Mouse (Mus musculus) left cerebral cortex, postnatal 4 days (tissue): ENCODE data around the gene OR5BS1P. TPM values are rescaled to one million over a fixed set of nuclear protein-coding genes. Genes with fewer than 3 reads are reported as not detected.
"Not testable (repeated sequence)": the region's sequence is repeated elsewhere in the genome, so short reads cannot be mapped to it uniquely, and the experiment has no call there.

Experiments
- DNase-seq: peaks from one replicate; pipeline ENCODE4 v3.0.0-alpha.2; 2022
- intact Hi-C: fragments of 180-260 bp; cut with DNase I; formaldehyde crosslinking; loops from one replicate; pipeline ENCODE4 v1.15.1; 2025
- total RNA-seq, 2 experiments: library from RNA; stranded (reverse); gene quantifications; 2 replicates each; pipeline ENCODE4 v1.2.3; 2021

OR5BS1P gene
- total RNA-seq, 2 experiments from 2014 or later: not detected

- intact Hi-C loops: no loop called here
- DNase-seq: peak; percentile 67
Observed at GRCm38 (mm10) chr15:98504514-98504913, 34.8 kb downstream of the OR5BS1P start.

- intact Hi-C loops: no loop called here
- no peak for DNase-seq
Observed at GRCm38 (mm10) chr15:98506253-98506957, 36.7 kb downstream of the OR5BS1P start.

DNA sequence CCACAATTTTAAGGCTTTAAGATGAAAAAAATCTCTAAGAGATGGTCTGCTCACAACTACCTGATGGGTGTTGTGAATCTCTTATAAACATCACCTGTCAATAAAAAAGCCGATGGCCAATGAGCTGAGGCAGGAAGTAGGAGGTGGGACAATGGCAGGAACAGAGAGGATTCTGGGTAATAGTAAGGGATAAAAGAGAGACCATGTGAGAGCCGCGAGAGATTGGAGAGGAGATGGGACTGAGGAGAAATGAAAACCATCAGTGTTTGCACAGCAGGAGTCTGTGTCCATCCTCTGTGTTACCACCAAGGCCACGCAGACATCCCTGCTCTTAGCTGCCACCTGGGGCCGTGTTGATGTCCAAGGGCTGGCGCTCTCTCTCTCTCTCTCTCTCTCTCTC lies 37.6 kb downstream of the OR5BS1P start:
- DNase-seq: no peak

GRCm38 (mm10) chr15:98509387-98509786 lies 39.7 kb downstream of the OR5BS1P start:
- intact Hi-C loops: no loop called here
- DNase-seq: no peak

More for the DNA sequence above, 37.6 kb downstream of the OR5BS1P start:
- intact Hi-C loops: no loop called here

DNA sequence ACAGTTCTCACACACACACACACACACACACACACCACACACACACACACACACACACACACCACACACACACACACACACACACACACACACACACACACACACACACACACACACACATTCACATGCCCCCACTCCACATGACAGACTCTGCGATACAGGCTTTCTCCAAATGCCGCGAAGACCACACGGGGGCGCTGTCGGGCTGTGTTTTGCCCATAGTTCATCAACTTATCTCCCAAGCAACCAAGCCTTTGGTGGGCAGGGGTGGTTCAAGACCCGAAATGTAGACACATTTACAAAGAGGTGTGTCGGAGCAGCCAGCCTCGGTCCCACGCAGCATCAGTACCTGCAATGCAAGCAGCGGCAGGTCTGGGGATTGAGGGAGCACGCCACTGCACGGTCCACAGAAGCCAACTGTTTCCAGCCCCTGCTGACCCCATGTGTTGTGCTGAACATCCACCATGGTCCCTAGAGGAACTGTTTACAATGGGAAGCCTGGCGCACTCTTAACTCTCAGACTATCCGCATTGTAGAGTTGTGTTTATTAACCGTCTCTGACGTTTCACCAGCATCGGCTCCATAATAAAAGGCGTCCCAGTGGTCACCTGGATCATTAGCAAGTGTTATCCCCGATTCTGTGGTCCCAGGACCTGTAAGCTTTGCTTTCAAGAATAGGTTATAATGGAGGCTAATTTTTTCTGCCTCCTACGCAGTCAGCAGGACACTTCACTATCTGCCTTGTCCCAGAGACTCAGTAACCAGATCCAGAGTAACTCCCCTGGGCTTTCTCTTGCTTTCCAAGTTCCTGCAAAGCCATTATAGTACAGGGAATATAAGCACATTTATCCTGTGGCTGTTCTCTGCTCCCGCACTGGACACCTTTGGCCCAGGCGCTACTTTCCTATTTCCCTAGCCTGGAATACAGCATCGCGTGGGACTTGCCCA lies 41.0 kb downstream of the OR5BS1P start:
- intact Hi-C loops: loop anchor here (10.0 kb wide), 1 partner anchor 346 kb away; the partner anchor contains the start of genes Asb8 and Ccdc184
- peak; percentile 77 for DNase-seq

DNA sequence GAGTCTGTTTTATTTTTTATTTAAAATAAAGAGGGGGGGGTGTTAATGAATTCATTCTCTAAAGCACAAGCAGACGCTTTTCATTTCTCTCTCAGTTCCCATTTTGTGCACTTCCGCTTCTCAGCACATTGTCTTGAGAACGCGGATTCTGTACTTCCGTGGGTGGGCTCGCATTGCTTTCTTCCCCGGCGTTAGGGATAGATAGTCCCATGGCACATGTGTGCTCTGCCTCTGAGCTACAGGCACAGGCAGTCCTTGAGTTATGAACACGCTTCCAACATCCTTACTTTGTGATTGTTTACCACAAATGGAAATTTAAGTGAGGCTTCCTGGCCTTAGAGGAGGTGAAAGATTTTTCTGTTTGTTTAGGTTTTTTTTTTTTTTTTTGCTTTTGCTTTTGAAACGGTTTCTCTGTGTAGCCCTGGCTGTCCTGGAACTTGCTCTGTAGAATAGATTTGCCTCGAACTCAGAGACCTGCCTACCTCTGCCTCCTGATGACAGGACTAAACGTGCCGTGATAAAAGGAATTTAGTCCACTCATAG lies 41.8 kb downstream of the OR5BS1P start:
- intact Hi-C loops: loop anchor here (10.0 kb wide), 1 partner anchor 347 kb away; the partner anchor contains the start of genes Asb8 and Ccdc184
- DNase-seq: no peak

GRCm38 (mm10) chr15:98512232-98512631 lies 42.5 kb downstream of the OR5BS1P start:
- no peak for DNase-seq
- intact Hi-C loops: loop anchor here (10.0 kb wide), 1 partner anchor 347 kb away; the partner anchor contains the start of genes Asb8 and Ccdc184

DNA sequence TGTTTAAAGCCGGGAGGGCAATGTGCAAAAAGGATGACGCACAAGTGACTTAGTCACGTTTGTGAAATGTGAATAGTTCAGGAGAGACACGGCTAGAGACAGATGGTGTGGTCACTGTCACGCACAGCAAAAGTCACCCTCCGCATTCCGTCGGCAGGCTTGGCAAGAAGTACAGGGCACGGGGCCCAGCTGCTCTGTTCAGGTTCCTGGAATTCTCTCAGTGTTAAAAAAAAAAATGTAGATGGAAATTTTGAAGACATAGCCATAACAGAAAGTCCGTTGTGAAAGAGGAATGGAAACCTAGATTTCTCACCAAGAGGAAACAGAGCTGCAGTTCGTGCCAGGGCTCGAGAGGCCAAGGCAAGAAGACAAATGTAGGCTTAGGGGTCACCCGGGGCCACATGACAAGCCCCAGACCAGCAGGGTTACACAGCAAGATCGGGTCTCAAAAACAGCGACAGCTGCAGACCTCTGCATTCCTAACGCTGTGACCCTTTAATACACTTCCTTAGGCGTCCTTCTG lies 43.2 kb downstream of the OR5BS1P start:
- DNase-seq: peak; percentile 36
- intact Hi-C loops: loop anchor here (10.0 kb wide), 1 partner anchor 348 kb away; the partner anchor contains the start of genes Asb8 and Ccdc184

GRCm38 (mm10) chr15:98513676-98514075 lies 44.0 kb downstream of the OR5BS1P start:
- DNase-seq: not testable (repeated sequence)
- intact Hi-C loops: loop anchor here (10.0 kb wide), 1 partner anchor 349 kb away; the partner anchor contains the start of genes Asb8 and Ccdc184

DNA sequence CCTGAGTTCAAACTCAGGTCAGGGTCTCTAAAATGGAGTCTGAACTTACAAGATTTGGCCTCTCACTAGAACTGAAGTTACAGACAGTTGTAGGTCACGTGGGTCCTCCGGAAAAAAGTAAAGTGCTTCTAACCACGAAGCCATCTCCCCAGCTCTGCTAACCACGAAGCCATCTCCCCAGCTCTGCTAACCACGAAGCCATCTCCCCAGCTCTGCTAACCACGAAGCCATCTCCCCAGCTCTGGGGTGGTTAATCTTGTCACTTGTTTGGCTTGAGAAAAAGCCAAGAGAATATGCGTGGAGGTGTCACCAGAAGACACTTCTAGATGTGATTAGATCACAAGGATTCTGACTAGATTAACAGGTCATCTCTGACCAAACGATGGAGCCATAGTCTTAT lies 44.5 kb downstream of the OR5BS1P start:
- no peak for DNase-seq
- intact Hi-C loops: loop anchor here (10.0 kb wide), 1 partner anchor 349 kb away; the partner anchor contains the start of genes Asb8 and Ccdc184

- DNase-seq: not testable (repeated sequence)
- intact Hi-C loops: loop anchor here (10.0 kb wide), 1 partner anchor 350 kb away; the partner anchor contains the start of genes Asb8 and Ccdc184
Observed at GRCm38 (mm10) chr15:98514845-98515244, 45.1 kb downstream of the OR5BS1P start.

- peak; percentile 54 for DNase-seq
- intact Hi-C loops: loop anchor here (10.0 kb wide), 1 partner anchor 353 kb away; the partner anchor contains the start of genes Asb8 and Ccdc184
Observed at GRCm38 (mm10) chr15:98517380-98518355, 48.0 kb downstream of the OR5BS1P start.

DNA sequence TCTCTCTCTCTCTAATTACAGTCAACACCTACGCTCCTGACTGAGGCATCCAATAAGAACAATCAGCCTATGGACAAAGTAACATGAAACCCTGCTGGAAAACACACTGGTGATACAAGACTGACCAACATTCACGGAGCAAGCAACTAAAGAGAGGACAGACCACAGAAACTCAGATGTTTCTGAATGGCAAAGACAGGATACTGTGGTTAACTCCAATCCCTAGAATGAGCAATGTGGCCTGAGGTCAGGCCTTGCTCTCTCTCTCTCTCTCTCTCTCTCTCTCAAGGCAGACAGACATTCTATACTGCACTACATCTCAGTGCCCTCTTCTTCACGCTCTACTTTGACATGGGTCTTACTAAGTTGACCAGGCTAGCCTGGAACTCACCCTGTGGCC lies 51.5 kb downstream of the OR5BS1P start:
- intact Hi-C loops: no loop called here
- DNase-seq: no peak

DNA sequence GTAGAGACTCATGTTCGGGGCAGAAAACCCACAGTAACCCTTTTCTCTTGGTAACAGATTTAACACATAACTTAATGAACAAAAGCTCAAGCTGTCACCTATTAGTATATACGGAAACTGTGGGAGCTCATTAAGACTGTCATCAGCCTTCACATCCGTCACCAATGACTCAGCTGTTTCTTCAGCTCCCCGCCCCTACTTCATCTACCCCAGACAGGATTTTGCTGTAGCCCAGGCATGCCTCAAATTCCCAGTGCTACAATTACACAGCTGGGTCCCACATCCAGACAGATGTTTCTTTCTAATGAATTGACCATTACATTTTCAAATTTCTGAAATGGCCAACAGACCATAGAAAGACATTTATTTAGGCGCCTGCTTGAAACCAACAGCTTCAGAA lies 56.4 kb downstream of the OR5BS1P start:
- intact Hi-C loops: no loop called here
- no peak for DNase-seq

DNA sequence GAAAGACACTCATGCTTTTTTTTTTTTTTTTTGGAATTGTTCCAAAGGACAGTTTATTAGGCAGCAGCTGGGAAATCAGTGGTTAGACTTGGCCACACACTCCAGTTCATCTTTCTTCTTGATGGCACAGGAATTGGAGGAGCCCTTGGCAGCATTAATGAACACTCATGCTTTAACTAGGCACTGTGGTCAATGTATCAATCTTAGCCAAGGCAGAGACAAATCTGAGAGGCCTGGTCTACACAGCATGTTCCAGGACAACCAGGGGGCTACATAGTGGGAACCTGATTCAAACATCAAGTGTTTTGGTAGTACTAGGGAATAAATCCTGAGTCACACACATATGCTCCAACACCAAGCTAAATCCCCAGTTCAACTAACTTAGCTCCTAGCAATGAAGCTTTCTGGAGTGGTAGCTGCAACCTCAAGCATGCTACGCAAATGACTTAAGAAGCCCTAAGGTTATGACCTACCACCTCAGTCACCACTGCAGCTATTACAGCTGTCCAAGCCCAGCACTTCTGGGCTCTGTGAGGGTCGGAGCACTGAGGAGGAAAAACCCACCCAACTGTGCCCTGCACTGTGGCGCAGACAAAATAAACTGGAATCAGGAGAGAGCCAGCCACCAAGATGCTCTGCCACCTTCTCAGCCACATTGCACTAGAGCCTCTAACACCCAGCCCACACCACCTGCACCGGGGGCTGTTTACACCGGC lies 57.5 kb downstream of the OR5BS1P start:
- intact Hi-C loops: no loop called here
- no peak for DNase-seq

GRCm38 (mm10) chr15:98528066-98528563 lies 58.4 kb downstream of the OR5BS1P start:
- intact Hi-C loops: no loop called here
- DNase-seq: no peak
